21 mouse cellular contexts compared by ENCODE assay signal in genomic region chr16:8745751-8746150, GRCm38 (mm10). TPM values are rescaled to one million over a fixed set of nuclear protein-coding genes. Genes with fewer than 3 reads are reported as not detected.
DNase-seq lines count a peak whose midpoint lies in the region; ATAC-seq and TF ChIP-seq lines count a peak whose summit lies in the region.
"Had no signal": no experiment of that assay in that cellular context is flagged by ENCODE, and none has a peak within 500 bp of the region (broad histone marks: within the 10 kb centered on the region; RNA-seq: fewer than 3 reads in every experiment).

No protein-coding gene starts in this region.

- H3K4me2 ChIP-seq in liver, embryonic 15.5 days = peak overlapping the region; percentile 59
- no peak overlapping the region for H3K4me2 ChIP-seq in forebrain, postnatal 0 days (ENCODE audit: low read depth)
- H3K4me2 ChIP-seq: neural tube, embryonic 12.5 days had no signal

- TF ChIP-seq CTCF in forebrain, postnatal 0 days (IDR thresholded peaks at IDR 0.05; ENCODE audit: low read depth) = no peak

- H3K4me1 ChIP-seq in liver, embryonic 15.5 days (replicated peaks) = peaks cover 96% of the 10 kb centered on the region
- H3K4me1 ChIP-seq in forebrain, postnatal 0 days (ENCODE audit: insufficient read depth) = no peaks in the 10 kb centered on the region
- H3K4me1 ChIP-seq: embryonic facial prominence, embryonic 10.5 days; heart, embryonic 10.5 days; neural tube, embryonic 12.5 days had no signal

- peak; percentile 34 for DNase-seq in CD4-positive, CD25-positive, alpha-beta regulatory T cell, adult 2 months (ENCODE audit: low read depth, low spot score)
- DNase-seq in thymus, postnatal 10 days (ENCODE audit: low spot score in 2 of 2) = peak; percentile 73 to 78
- DNase-seq in kidney, adult 11 months = no peak
- no peak for DNase-seq in urinary bladder, postnatal 4 days (ENCODE audit: low spot score in 2 of 2)
- DNase-seq in forebrain, postnatal 0 days = no peak
- DNase-seq: adrenal gland, postnatal 14 days; cerebellum, adult 18-20 months; cerebellum, postnatal 36 days; gastrocnemius, postnatal 25 days; heart, postnatal 14 days; kidney, adult 8-10 months; kidney, postnatal 25 days; layer of hippocampus, adult 9-11 months; lung, postnatal 10 days had no signal

- H3K9ac ChIP-seq in liver, embryonic 15.5 days = peak overlapping the region; percentile 50
- no peak overlapping the region for H3K9ac ChIP-seq in forebrain, postnatal 0 days
- H3K9ac ChIP-seq: neural tube, embryonic 12.5 days had no signal

- H3K27me3 ChIP-seq in liver, embryonic 15.5 days = no peaks in the 10 kb centered on the region
- H3K27me3 ChIP-seq in forebrain, postnatal 0 days (ENCODE audit: insufficient read depth, low read length) = no peaks in the 10 kb centered on the region
- H3K27me3 ChIP-seq: neural tube, embryonic 12.5 days had no signal

- peak overlapping the region; percentile 94 for H3K27ac ChIP-seq in liver, embryonic 15.5 days (replicated peaks)
- no peak overlapping the region for H3K27ac ChIP-seq in forebrain, postnatal 0 days (ENCODE audit: low read depth, low read length)
- H3K27ac ChIP-seq: embryonic facial prominence, embryonic 10.5 days; heart, embryonic 10.5 days; neural tube, embryonic 12.5 days; stomach, postnatal 0 days had no signal

- H3K36me3 ChIP-seq in liver, embryonic 15.5 days (replicated peaks) = no peaks in the 10 kb centered on the region
- H3K36me3 ChIP-seq in forebrain, postnatal 0 days (ENCODE audit: insufficient read depth) = no peaks in the 10 kb centered on the region
- H3K36me3 ChIP-seq: embryonic facial prominence, embryonic 10.5 days; heart, embryonic 10.5 days; neural tube, embryonic 12.5 days had no signal

- H3K9me3 ChIP-seq in liver, embryonic 15.5 days (replicated peaks) = no peaks in the 10 kb centered on the region
- H3K9me3 ChIP-seq in forebrain, postnatal 0 days (ENCODE audit: low read length) = no peaks in the 10 kb centered on the region
- H3K9me3 ChIP-seq: embryonic facial prominence, embryonic 10.5 days; heart, embryonic 10.5 days; neural tube, embryonic 12.5 days had no signal

- no peak overlapping the region for H3K4me3 ChIP-seq in liver, embryonic 15.5 days (replicated peaks)
- no peak overlapping the region for H3K4me3 ChIP-seq in forebrain, postnatal 0 days (ENCODE audit: low read depth, low read length)
- H3K4me3 ChIP-seq: embryonic facial prominence, embryonic 10.5 days; heart, embryonic 10.5 days; neural tube, embryonic 12.5 days had no signal

- 68% methylated on average over 2 of the region's 2 CpGs for WGBS in liver, embryonic 15.5 days (ENCODE audit: insufficient replicate concordance)
- WGBS in forebrain, postnatal 0 days = 95% methylated on average over 2 of the region's 2 CpGs

- peak; percentile 40 for ATAC-seq in activated CD4-positive, CD25-positive, alpha-beta regulatory T cell, adult 4 months
- ATAC-seq in liver, embryonic 15.5 days (ENCODE audit: insufficient read depth) = no peak
- ATAC-seq in forebrain, postnatal 0 days = no peak
- ATAC-seq: hindbrain, embryonic 16.5 days had no signal

RNA-seq across cellular contexts. Expression of gene Usp7, which starts 46.4 kb away (rescaled TPM):
- 10 to 100 TPM; 35.0 to 48.0 TPM for polyA plus RNA-seq in activated CD4-positive, CD25-positive, alpha-beta regulatory T cell, adult 4 months (2017; shearing (Covaris generic))
- 24.4 and 29.4 TPM in 2 replicates for polyA plus RNA-seq in liver, embryonic 15.5 days (2015; fragmentation: Nextera tagmentation; extraction: Ambion mirVana)
- 119 and 200 TPM in 2 replicates for total RNA-seq in forebrain, postnatal 0 days (2014; rRNA removed)
- polyA plus RNA-seq in forebrain, postnatal 0 days (2015; fragmentation: Nextera tagmentation; extraction: Ambion mirVana) = 14.5 and 18.9 TPM in 2 replicates

Comparison
In these comparisons a context has a peak if more than half of its experiments do, and no peak if none do; other contexts are left out.
1. DNase-seq: peak in CD4-positive, CD25-positive, alpha-beta regulatory T cell, adult 2 months (single experiment) and thymus, postnatal 10 days (2 of 2); none in kidney, adult 11 months (single experiment), urinary bladder, postnatal 4 days (0 of 2) and forebrain, postnatal 0 days (single experiment).